Mouse (Mus musculus) stomach, postnatal 0 days (tissue): ENCODE data around the gene Hspbap1. TPM values are rescaled to one million over a fixed set of nuclear protein-coding genes. Genes with fewer than 3 reads are reported as not detected.

Source experiments
- ATAC-seq: fragments of 200-750 bp; cut with Nextera tagmentation; 2 replicates; pipeline ENCODE4 v1.8.0; 2017; ENCODE audit not compliant: low FRiP score, low TSS enrichment
- DNase-seq: peaks from one replicate; pipeline ENCODE4 v3.0.0-alpha.2; 2016; ENCODE audit warnings: low spot score
- H3K27ac ChIP-seq: fragments of 300-500 bp; sonication (generic); replicated peaks from 2 replicates; pipeline ENCODE4 v1.5.1; 2014; ENCODE audit warnings: mild to moderate bottlenecking, control low read depth
- H3K27me3 ChIP-seq: fragments of 300-500 bp; sonication (generic); 2 replicates; pipeline ENCODE4 v1.6.1; 2014; ENCODE audit warnings: low read length; ENCODE audit not compliant: control insufficient read depth, insufficient read depth
- H3K36me3 ChIP-seq: fragments of 300-500 bp; sonication (generic); 2 replicates; pipeline ENCODE4 v1.6.1; 2014; ENCODE audit warnings: low read length, mixed read lengths; ENCODE audit not compliant: control insufficient read depth, insufficient read depth
- H3K4me1 ChIP-seq: fragments of 300-500 bp; sonication (generic); replicated peaks from 2 replicates; pipeline ENCODE4 v1.6.1; 2014; ENCODE audit warnings: antibody characterized with exemption; ENCODE audit not compliant: control insufficient read depth, insufficient read depth
- H3K4me2 ChIP-seq: fragments of 300-500 bp; sonication (generic); replicated peaks from 2 replicates; pipeline ENCODE4 v1.6.1; 2014; ENCODE audit warnings: low read depth, mild to moderate bottlenecking, control low read depth, moderate library complexity
- H3K4me3 ChIP-seq: fragments of 300-500 bp; sonication (generic); 2 replicates; pipeline ENCODE4 v1.5.1; 2014; ENCODE audit warnings: low read depth, low read length, control low read depth
- H3K9ac ChIP-seq: fragments of 300-500 bp; sonication (generic); 2 replicates; pipeline ENCODE4 v1.6.1; 2014; ENCODE audit warnings: mild to moderate bottlenecking, low read length, control low read depth, mixed read lengths
- H3K9me3 ChIP-seq: fragments of 300-500 bp; sonication (generic); 2 replicates; pipeline ENCODE4 v1.6.1; 2016; ENCODE audit warnings: low read length; ENCODE audit not compliant: control insufficient read depth
- CTCF ChIP-seq: IDR thresholded peaks from 2 replicates; pipeline ENCODE4 v1.5.1; 2016; ENCODE audit warnings: antibody characterized with exemption, low read depth, mild to moderate bottlenecking, moderate library complexity
- EP300 ChIP-seq: optimal IDR thresholded peaks from 2 replicates; pipeline ENCODE3; 2016; ENCODE audit warnings: antibody characterized with exemption
- WGBS: fragments of 180-500 bp; shearing (Covaris S2); extraction: QIAGEN DNeasy Blood & Tissue Kit; methylation state at CpG from one replicate; pipeline ENCODE4 v1.1.7; 2014; 5-methylcytosine and 5-hydroxymethylcytosine counted together
- polyA plus RNA-seq: library from polyadenylated mRNA; unstranded; fragments of >200 nt; fragmentation: Nextera tagmentation; extraction: Ambion mirVana; gene quantifications from 2 replicates; pipeline ENCODE4 v1.2.1, GENCODE M21; 2015

The Hspbap1 gene
- polyA plus RNA-seq, 1 experiment from 2014 or later: 7.1 TPM

GRCm38 (mm10) chr16:35756697-35757096 is 13.5 kb upstream of the Hspbap1 start:
- Histone ChIP-seq H3K9ac (no peak overlapping the region), H3K4me2 (no peak overlapping the region), H3K27ac (no peak overlapping the region), H3K36me3 (no peaks in the 10 kb centered on the region), H3K4me3 (no peak overlapping the region), H3K4me1 (0 out of 2 replicates have a peak, but pooled peaks cover 2% of the 10 kb centered on the region), H3K9me3 (no peaks in the 10 kb centered on the region), H3K27me3 (no peaks in the 10 kb centered on the region)
- DNase-seq: no peak
- ATAC-seq: no peak
- no peak for TF ChIP-seq EP300
- no peak for TF ChIP-seq CTCF
- WGBS: 92% methylated on average over 9 of the region's 9 CpGs

- no peak for TF ChIP-seq EP300
- TF ChIP-seq CTCF: no peak
- Histone ChIP-seq H3K4me3 (no peak overlapping the region), H3K9me3 (no peaks in the 10 kb centered on the region), H3K4me1 (0 out of 2 replicates have a peak, but pooled peaks cover 2% of the 10 kb centered on the region), H3K9ac (no peak overlapping the region), H3K36me3 (no peaks in the 10 kb centered on the region), H3K27ac (no peak overlapping the region), H3K4me2 (no peak overlapping the region), H3K27me3 (no peaks in the 10 kb centered on the region)
- 88% methylated on average over 5 of the region's 5 CpGs for WGBS
- DNase-seq: no peak
- no peak for ATAC-seq
These were observed 10.8 kb upstream of the Hspbap1 start for GRCm38 (mm10) chr16:35759401-35759800.

GRCm38 (mm10) chr16:35763590-35764296 is 6.4 kb upstream of the Hspbap1 start:
- Histone ChIP-seq H3K4me2 (no peak overlapping the region), H3K27ac (no peak overlapping the region), H3K27me3 (no peaks in the 10 kb centered on the region), H3K9ac (no peak overlapping the region), H3K4me3 (no peak overlapping the region), H3K36me3 (no peaks in the 10 kb centered on the region), H3K4me1 (no peaks in the 10 kb centered on the region), H3K9me3 (no peaks in the 10 kb centered on the region)
- DNase-seq (no peak), ATAC-seq (no peak)
- TF ChIP-seq CTCF (no peak), EP300 (no peak)
- WGBS: 68% methylated on average over 10 of the region's 11 CpGs

GRCm38 (mm10) chr16:35764941-35765340 is 5.2 kb upstream of the Hspbap1 start:
- H3K4me2 ChIP-seq: no peak overlapping the region
- no peak for DNase-seq
- no peak overlapping the region for H3K27ac ChIP-seq
- no peaks in the 10 kb centered on the region for H3K9me3 ChIP-seq
- H3K4me1 ChIP-seq: no peaks in the 10 kb centered on the region
- no peaks in the 10 kb centered on the region for H3K27me3 ChIP-seq
- no peaks in the 10 kb centered on the region for H3K36me3 ChIP-seq
- ATAC-seq: no peak
- H3K9ac ChIP-seq: no peak overlapping the region
- no peak overlapping the region for H3K4me3 ChIP-seq
- TF ChIP-seq CTCF: no peak
- TF ChIP-seq EP300: no peak
- 92% methylated on average over 1 of the region's 1 CpGs for WGBS

GRCm38 (mm10) chr16:35765449-35765848 is 4.7 kb upstream of the Hspbap1 start:
- WGBS: 60% methylated on average over 2 of the region's 2 CpGs
- ATAC-seq: no peak
- no peak overlapping the region for H3K27ac ChIP-seq
- no peaks in the 10 kb centered on the region for H3K4me1 ChIP-seq
- H3K9ac ChIP-seq: no peak overlapping the region
- no peaks in the 10 kb centered on the region for H3K9me3 ChIP-seq
- H3K36me3 ChIP-seq: no peaks in the 10 kb centered on the region
- DNase-seq: no peak
- H3K4me2 ChIP-seq: no peak overlapping the region
- TF ChIP-seq CTCF: no peak
- TF ChIP-seq EP300: no peak
- H3K4me3 ChIP-seq: no peak overlapping the region
- H3K27me3 ChIP-seq: no peaks in the 10 kb centered on the region

GRCm38 (mm10) chr16:35766366-35766765 is 3.8 kb upstream of the Hspbap1 start:
- H3K9ac ChIP-seq: no peak overlapping the region
- ATAC-seq (no peak), DNase-seq (no peak)
- TF ChIP-seq EP300 (no peak), CTCF (no peak)
- no peak overlapping the region for H3K27ac ChIP-seq
- H3K4me3 ChIP-seq: no peak overlapping the region
- 74% methylated on average over 3 of the region's 3 CpGs for WGBS
- H3K9me3 ChIP-seq: no peaks in the 10 kb centered on the region
- no peaks in the 10 kb centered on the region; the same call in 1 of the 2 replicates for H3K4me1 ChIP-seq
- no peaks in the 10 kb centered on the region for H3K36me3 ChIP-seq
- no peak overlapping the region for H3K4me2 ChIP-seq
- no peaks in the 10 kb centered on the region for H3K27me3 ChIP-seq
